Mouse (Mus musculus): ENCODE data around the gene AL607142.1.

DNA sequence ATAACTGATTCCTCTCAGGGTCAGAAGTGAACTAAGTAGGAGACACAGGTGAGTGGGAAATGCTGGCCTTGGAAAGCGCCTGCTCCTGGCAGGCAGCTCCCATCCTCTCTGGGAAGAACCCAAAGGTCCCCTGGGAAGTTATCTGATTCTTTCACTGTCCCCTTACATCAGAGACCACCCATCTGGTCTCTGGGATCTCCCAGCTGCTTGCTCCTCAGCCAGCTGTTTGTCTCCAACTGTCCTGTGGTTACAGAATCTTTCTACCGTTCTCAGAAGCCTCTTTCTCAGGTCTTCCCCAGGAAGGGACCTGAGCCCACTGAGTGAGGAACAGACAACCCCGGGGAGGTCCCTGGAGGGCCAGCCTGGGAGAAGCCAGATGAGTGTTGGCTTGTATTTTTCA lies 42.4 kb upstream of the AL607142.1 start:
- TF ChIP-seq CTCF (conservative IDR thresholded peaks at IDR 0.05; ENCODE audit: low read length) = no peak
- TF ChIP-seq NANOG (IDR thresholded peaks at IDR 0.05; ENCODE audit: borderline replicate concordance, low read length) = no peak
- no peak for TF ChIP-seq POU5F1 (IDR thresholded peaks at IDR 0.05; ENCODE audit: borderline replicate concordance, low read length)
